ENCODE assay signal across 16 mouse cellular contexts in the genomic region with DNA sequence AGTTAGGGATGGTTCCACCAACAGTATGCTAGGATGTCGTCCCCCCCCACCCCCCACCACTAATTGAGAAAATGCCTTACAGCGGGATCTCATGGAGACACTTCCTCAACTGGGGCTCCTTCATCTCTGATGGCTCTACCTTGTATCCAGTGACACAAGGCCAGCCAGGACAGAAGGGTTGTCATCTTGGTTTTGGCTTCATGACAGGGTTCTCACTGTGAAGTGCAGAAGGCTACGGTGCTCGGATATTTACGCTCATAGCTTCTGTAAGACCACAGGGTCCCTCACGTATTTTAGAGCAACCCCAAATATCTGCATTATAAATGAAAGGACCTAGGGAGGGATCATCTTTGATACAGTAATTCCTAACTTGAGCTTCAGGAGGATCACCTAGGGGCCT. TPM values are rescaled to one million over a fixed set of nuclear protein-coding genes. Genes with fewer than 3 reads are reported as not detected.
A peak's percentile ranks its signal among the peaks of the same experiment; 100 is the strongest.
DNase-seq lines count a peak whose midpoint lies in the region; ATAC-seq and TF ChIP-seq lines count a peak whose summit lies in the region.
"Had no signal": no experiment of that assay in that cellular context is flagged by ENCODE, and none has a peak within 500 bp of the region (broad histone marks: within the 10 kb centered on the region; RNA-seq: fewer than 3 reads in every experiment).

No protein-coding gene starts in this region.

- peaks cover 12% of the 10 kb centered on the region for H3K4me1 ChIP-seq in hindbrain, embryonic 14.5 days (replicated peaks; ENCODE audit: control insufficient read depth, insufficient read depth, low read length)
- no peaks in the 10 kb centered on the region for H3K4me1 ChIP-seq in hindbrain, postnatal 0 days (ENCODE audit: insufficient read depth, low read length)
- H3K4me1 ChIP-seq: embryonic facial prominence, embryonic 13.5 days; embryonic facial prominence, embryonic 15.5 days had no signal

- no peak overlapping the region for H3K9ac ChIP-seq in hindbrain, embryonic 14.5 days
- H3K9ac ChIP-seq in hindbrain, postnatal 0 days (replicated peaks; ENCODE audit: low read length) = no peak overlapping the region
- H3K9ac ChIP-seq: embryonic facial prominence, embryonic 13.5 days; embryonic facial prominence, embryonic 15.5 days; forebrain, embryonic 12.5 days had no signal

- 88% methylated on average over 6 of the region's 6 CpGs for WGBS in hindbrain, embryonic 14.5 days
- 72% methylated on average over 6 of the region's 6 CpGs for WGBS in hindbrain, postnatal 0 days

- no peak overlapping the region for H3K4me2 ChIP-seq in hindbrain, embryonic 14.5 days (replicated peaks)
- no peak overlapping the region for H3K4me2 ChIP-seq in hindbrain, postnatal 0 days (ENCODE audit: low read depth, low read length)
- H3K4me2 ChIP-seq: embryonic facial prominence, embryonic 13.5 days; embryonic facial prominence, embryonic 15.5 days; forebrain, embryonic 12.5 days had no signal

- no peak overlapping the region for H3K4me3 ChIP-seq in hindbrain, embryonic 14.5 days (replicated peaks; ENCODE audit: low read length)
- no peak overlapping the region for H3K4me3 ChIP-seq in hindbrain, postnatal 0 days (ENCODE audit: low read length)
- H3K4me3 ChIP-seq: embryonic facial prominence, embryonic 13.5 days; embryonic facial prominence, embryonic 15.5 days; erythroblast, embryonic 14.5 days; forebrain, embryonic 10.5 days; forebrain, embryonic 12.5 days had no signal

- H3K27ac ChIP-seq in hindbrain, embryonic 14.5 days = peak overlapping the region; percentile 24; the same call in 1 of the 2 replicates
- H3K27ac ChIP-seq in hindbrain, postnatal 0 days = no peak overlapping the region
- H3K27ac ChIP-seq: embryonic facial prominence, embryonic 13.5 days; embryonic facial prominence, embryonic 15.5 days had no signal

- no peaks in the 10 kb centered on the region for H3K36me3 ChIP-seq in hindbrain, embryonic 14.5 days (replicated peaks; ENCODE audit: control insufficient read depth, insufficient read depth)
- no peaks in the 10 kb centered on the region for H3K36me3 ChIP-seq in hindbrain, postnatal 0 days (ENCODE audit: insufficient read depth, low read length)
- H3K36me3 ChIP-seq: embryonic facial prominence, embryonic 13.5 days; embryonic facial prominence, embryonic 15.5 days; forebrain, embryonic 10.5 days; forebrain, embryonic 12.5 days had no signal

- no peak for TF ChIP-seq CTCF in hindbrain, postnatal 0 days (IDR thresholded peaks at IDR 0.05; ENCODE audit: low read depth)

- DNase-seq in cerebellum, postnatal 10 days = peak; percentile 57 to 65
- DNase-seq in cerebellum, postnatal 25 days = no peak
- DNase-seq in hindbrain, embryonic 14.5 days (ENCODE audit: low spot score) = no peak
- no peak for DNase-seq in hindbrain, postnatal 0 days (ENCODE audit: low spot score)
- DNase-seq in adrenal gland, adult 2 months = no peak
- DNase-seq: adrenal gland, adult 8-10 months; adrenal gland, postnatal 14 days; adrenal gland, postnatal 36 days; cerebellum, adult 11 months; cerebellum, adult 9-11 months; embryo, embryonic 11 days had no signal

- no peak for ATAC-seq in hindbrain, embryonic 14.5 days (ENCODE audit: low FRiP score)
- no peak for ATAC-seq in hindbrain, postnatal 0 days

- H3K27me3 ChIP-seq in hindbrain, embryonic 14.5 days (ENCODE audit: control insufficient read depth, insufficient read depth, low read length) = no peaks in the 10 kb centered on the region
- no peaks in the 10 kb centered on the region for H3K27me3 ChIP-seq in hindbrain, postnatal 0 days (ENCODE audit: insufficient read depth, low read length)
- H3K27me3 ChIP-seq: embryonic facial prominence, embryonic 13.5 days; embryonic facial prominence, embryonic 15.5 days; forebrain, embryonic 12.5 days had no signal

- H3K9me3 ChIP-seq in hindbrain, embryonic 14.5 days (ENCODE audit: control insufficient read depth, low read length) = no peaks in the 10 kb centered on the region
- no peaks in the 10 kb centered on the region for H3K9me3 ChIP-seq in hindbrain, postnatal 0 days (ENCODE audit: low read length)
- H3K9me3 ChIP-seq: embryonic facial prominence, embryonic 13.5 days; forebrain, embryonic 10.5 days; forebrain, embryonic 12.5 days had no signal

RNA-seq across cellular contexts. Expression of a gene that starts 30.9 kb away (rescaled TPM):
- 2.7 and 2.9 TPM in 2 replicates for polyA plus RNA-seq in hindbrain, embryonic 14.5 days (2014; fragmentation: Nextera tagmentation; extraction: Ambion mirVana)
- total RNA-seq in hindbrain, postnatal 0 days (2014; rRNA removed) = 10.1 and 20.6 TPM in 2 replicates
- polyA plus RNA-seq in hindbrain, postnatal 0 days (2015; fragmentation: Nextera tagmentation; extraction: Ambion mirVana) = 2.4 and 2.5 TPM in 2 replicates
- 10 to 100 TPM; 37.2 to 53.2 TPM for total RNA-seq in adrenal gland, adult 2 months (2021)
- 14.2 and 17.6 TPM in 2 replicates for polyA plus RNA-seq in adrenal gland, adult 2 months (2012; rRNA removed)

Comparison
In these comparisons a context has a peak if more than half of its experiments do, and no peak if none do; other contexts are left out.
1. DNase-seq: peak in cerebellum, postnatal 10 days (2 of 2); none in cerebellum, postnatal 25 days (0 of 2), hindbrain, embryonic 14.5 days (single experiment), hindbrain, postnatal 0 days (single experiment) and adrenal gland, adult 2 months (single experiment).